Mouse (Mus musculus) testis, adult 2 months (tissue): Measurements from ENCODE around the gene Sgsm3.

Experiments
- CTCF ChIP-seq: fragments of 200-500 bp; IDR thresholded peaks from 2 replicates; pipeline ENCODE4 v1.5.1; 2012; ENCODE audit warnings: low read depth, mild to moderate bottlenecking, inconsistent platforms, low read length, moderate library complexity; ENCODE audit not compliant: control insufficient read depth, insufficient read depth, insufficient replicate concordance
- POLR2A ChIP-seq: fragments of 200-500 bp; IDR thresholded peaks from 2 replicates; pipeline ENCODE4 v1.6.1; 2012; ENCODE audit warnings: low read depth, mild to moderate bottlenecking, inconsistent platforms, low read length, moderate library complexity; ENCODE audit not compliant: control insufficient read depth

DNA sequence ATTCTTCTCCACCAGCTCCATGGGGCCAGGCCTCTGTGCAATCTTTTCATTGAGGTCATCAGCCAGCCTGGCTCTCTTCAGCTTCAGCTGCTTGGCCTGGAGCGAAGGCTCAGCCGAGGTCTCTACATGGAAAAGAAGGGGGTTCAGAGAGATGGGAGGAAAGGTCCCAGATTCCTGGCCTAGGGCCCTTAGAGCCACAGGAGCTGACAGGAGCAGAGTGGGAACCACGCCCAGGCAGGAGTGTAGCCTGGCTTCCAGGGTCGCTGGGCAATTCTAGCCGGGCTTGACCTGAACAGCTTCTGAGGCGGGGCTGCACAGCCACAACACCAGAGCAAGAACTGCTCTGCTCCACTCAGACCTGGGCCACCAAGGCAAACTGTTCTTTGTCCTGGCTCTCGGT lies 44.9 kb downstream of the Sgsm3 start:
- TF ChIP-seq CTCF (no peak), POLR2A (no peak)
